Mouse (Mus musculus) megakaryocyte, embryonic 14.5 days (primary cell): ENCODE data around the gene Pecr.

Experiments used
- FLI1 ChIP-seq: IDR thresholded peaks from 2 replicates; pipeline ENCODE4 v1.6.1; 2012; ENCODE audit warnings: low read length, inconsistent platforms, mixed read lengths
- GATA1 ChIP-seq: IDR thresholded peaks from 3 replicates; pipeline ENCODE4 v1.6.1; 2012; ENCODE audit warnings: mixed read lengths, low read length, inconsistent platforms, borderline replicate concordance

DNA sequence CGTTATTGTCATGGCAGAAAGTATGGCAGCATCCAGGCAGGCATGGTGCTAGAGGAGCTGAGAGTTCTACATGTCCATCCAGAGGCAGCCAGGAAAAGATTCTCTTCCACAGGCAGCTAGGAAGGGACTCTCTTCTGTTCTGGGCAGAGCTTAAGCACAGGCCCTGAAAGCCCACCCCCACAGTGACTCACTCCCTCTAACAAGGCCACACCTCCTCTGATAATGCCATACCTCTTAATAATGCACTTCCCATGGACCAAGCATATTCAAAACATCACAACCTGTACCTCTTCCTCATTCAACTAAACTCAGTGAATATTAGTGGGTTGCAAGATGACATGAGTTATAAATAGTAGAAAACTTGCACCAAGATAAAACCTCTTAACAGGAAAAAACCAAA is 32.3 kb downstream of the Pecr start:
- TF ChIP-seq GATA1 (no peak), FLI1 (no peak)
